Mouse (Mus musculus) kidney, embryonic 14.5 days (tissue): ENCODE measurements around the gene Axin2. TPM values are rescaled to one million over a fixed set of nuclear protein-coding genes. Genes with fewer than 3 reads are reported as not detected.
A peak's percentile ranks its signal among the peaks of the same experiment; 100 is the strongest.

Source experiments
- ATAC-seq: fragments of 200-750 bp; cut with Nextera tagmentation; 2 replicates; pipeline ENCODE4 v1.8.0; 2017; ENCODE audit warnings: moderate number of reproducible peaks, mild to moderate bottlenecking, moderate TSS enrichment, moderate library complexity; ENCODE audit not compliant: low FRiP score, low TSS enrichment
- H3K27ac ChIP-seq: fragments of 300-500 bp; sonication (generic); 2 replicates; pipeline ENCODE4 v1.5.1; 2014; ENCODE audit warnings: low read depth, mild to moderate bottlenecking, low read length, moderate library complexity, mixed read lengths
- H3K27me3 ChIP-seq: fragments of 300-500 bp; sonication (generic); 2 replicates; pipeline ENCODE4 v1.6.1; 2014; ENCODE audit warnings: mild to moderate bottlenecking, low read length; ENCODE audit not compliant: control insufficient read depth, insufficient read depth
- H3K36me3 ChIP-seq: fragments of 300-500 bp; sonication (generic); 2 replicates; pipeline ENCODE4 v1.6.1; 2014; ENCODE audit warnings: low read length, mixed read lengths; ENCODE audit not compliant: control insufficient read depth, insufficient read depth
- H3K4me1 ChIP-seq: fragments of 300-500 bp; sonication (generic); 2 replicates; pipeline ENCODE4 v1.6.1; 2014; ENCODE audit warnings: low read length, mixed read lengths; ENCODE audit not compliant: control insufficient read depth, insufficient read depth
- H3K4me2 ChIP-seq: fragments of 300-500 bp; sonication (generic); replicated peaks from 2 replicates; pipeline ENCODE4 v1.6.1; 2014; ENCODE audit warnings: low read depth, mild to moderate bottlenecking, low read length
- H3K4me3 ChIP-seq: fragments of 300-500 bp; sonication (generic); 2 replicates; pipeline ENCODE4 v1.5.1; 2014; ENCODE audit warnings: mild to moderate bottlenecking, low read length
- H3K9ac ChIP-seq: fragments of 300-500 bp; sonication (generic); 2 replicates; pipeline ENCODE4 v1.6.1; 2014; ENCODE audit warnings: low read depth, mild to moderate bottlenecking, low read length, moderate library complexity
- H3K9me3 ChIP-seq: fragments of 300-500 bp; sonication (generic); 2 replicates; pipeline ENCODE4 v1.6.1; 2016; ENCODE audit warnings: low read length; ENCODE audit not compliant: control insufficient read depth
- WGBS: fragments of 180-500 bp; shearing (Covaris S2); extraction: QIAGEN DNeasy Blood & Tissue Kit; methylation state at CpG from one replicate; pipeline ENCODE4 v1.1.7; 2014; 5-methylcytosine and 5-hydroxymethylcytosine counted together
- polyA plus RNA-seq: library from polyadenylated mRNA; unstranded; fragments of >200 nt; fragmentation: Nextera tagmentation; extraction: Ambion mirVana; gene quantifications from 2 replicates; pipeline ENCODE4 v1.2.1, GENCODE M21; 2014

Axin2 gene
- polyA plus RNA-seq, 1 experiment from 2014 or later = 8.0 TPM

DNA sequence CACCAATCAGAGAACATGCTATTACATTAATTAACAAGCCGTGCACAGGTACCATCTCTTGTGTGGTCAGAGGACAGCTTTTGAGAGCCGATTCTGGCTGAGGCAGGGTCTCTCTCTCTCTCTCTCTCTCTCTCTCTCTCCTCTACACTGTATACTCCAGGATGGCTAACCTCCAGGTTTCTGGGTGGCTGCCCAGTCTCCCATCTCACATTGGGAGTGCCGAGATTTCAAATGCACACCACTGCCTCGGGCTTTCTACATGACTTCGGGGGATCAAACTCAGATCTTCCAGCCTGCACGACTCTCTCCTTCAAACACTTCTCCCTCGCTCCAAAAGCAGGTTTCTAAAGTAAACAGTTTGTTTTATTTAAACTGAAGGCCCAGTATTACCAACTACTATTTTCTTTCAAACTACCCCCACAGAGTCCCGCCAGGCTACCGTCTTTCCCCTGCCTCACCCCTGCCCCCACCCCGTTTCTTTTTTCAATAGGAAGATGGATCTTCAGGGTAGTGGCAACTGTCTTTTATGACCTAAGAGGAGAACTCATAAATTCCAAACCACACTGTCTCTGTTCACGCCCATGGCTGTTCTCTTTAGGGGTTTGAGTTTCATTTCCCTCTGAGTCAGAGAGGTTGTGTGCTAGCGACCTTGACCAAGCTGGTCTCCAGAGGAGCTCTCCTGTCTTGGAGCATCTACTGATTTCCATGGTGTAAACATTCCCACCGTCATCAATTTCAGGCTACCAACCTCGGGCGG, 43.5 kb downstream of the Axin2 start:
- Histone ChIP-seq H3K36me3 (no peaks in the 10 kb centered on the region), H3K4me2 (no peak overlapping the region), H3K9ac (no peak overlapping the region), H3K27ac (no peak overlapping the region), H3K9me3 (no peaks in the 10 kb centered on the region), H3K4me3 (no peak overlapping the region), H3K4me1 (peaks cover under 1% of the 10 kb centered on the region; the same call in 1 of the 2 replicates), H3K27me3 (no peaks in the 10 kb centered on the region)
- WGBS = 38% methylated on average over 15 of the region's 15 CpGs
- ATAC-seq = peak; percentile 44; the same call in 1 of the 2 replicates

DNA sequence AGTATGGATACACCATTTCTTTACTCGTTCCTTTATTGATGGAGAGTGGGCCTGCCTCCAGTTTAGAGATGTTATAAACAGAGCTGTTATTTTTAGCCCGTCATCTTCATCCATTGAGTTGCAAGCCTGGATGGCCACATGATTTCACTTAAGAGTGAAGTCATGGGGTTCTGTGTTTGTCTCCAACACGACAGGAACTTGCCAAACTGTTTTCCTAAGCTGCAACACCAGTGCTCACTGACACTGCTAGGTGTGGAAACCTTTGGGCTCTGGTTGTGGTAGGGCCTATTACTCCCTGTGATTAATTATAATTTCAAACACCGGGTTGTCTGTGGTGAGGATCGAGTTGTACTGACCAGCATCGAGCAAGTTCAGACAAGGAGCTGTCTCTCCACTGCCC, 45.6 kb downstream of the Axin2 start:
- H3K4me2 ChIP-seq = no peak overlapping the region
- no peaks in the 10 kb centered on the region for H3K36me3 ChIP-seq
- no peaks in the 10 kb centered on the region for H3K27me3 ChIP-seq
- H3K9ac ChIP-seq = no peak overlapping the region
- H3K27ac ChIP-seq = no peak overlapping the region
- ATAC-seq = no peak
- H3K4me3 ChIP-seq = no peak overlapping the region
- WGBS = 58% methylated on average over 6 of the region's 6 CpGs
- no peaks in the 10 kb centered on the region; the same call in 1 of the 2 replicates for H3K4me1 ChIP-seq
- no peaks in the 10 kb centered on the region for H3K9me3 ChIP-seq

DNA sequence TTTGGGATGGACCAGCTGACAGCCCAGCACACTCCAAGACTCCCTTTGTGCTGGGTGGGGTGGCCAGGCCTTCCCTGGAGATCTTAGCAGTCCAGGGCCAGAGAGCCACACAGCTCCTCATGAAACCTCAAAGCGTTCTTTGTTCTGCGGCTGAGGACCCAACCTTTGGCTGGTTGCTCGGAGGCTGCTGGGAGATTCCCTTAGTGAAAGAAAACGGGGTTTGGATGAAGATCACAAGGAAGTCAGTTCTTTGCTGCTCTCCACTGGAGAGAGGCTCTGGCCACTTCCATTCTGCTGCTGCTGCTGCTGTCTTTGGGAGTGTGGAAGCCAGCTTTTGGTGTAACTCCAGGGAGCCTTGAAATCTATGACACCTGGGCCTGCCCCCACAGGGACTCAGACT, 53.3 kb downstream of the Axin2 start:
- H3K36me3 ChIP-seq = no peaks in the 10 kb centered on the region
- no peak overlapping the region for H3K4me2 ChIP-seq
- H3K27ac ChIP-seq = no peak overlapping the region
- H3K4me1 ChIP-seq = no peaks in the 10 kb centered on the region
- H3K4me3 ChIP-seq = no peak overlapping the region
- no peaks in the 10 kb centered on the region for H3K9me3 ChIP-seq
- no peak for ATAC-seq
- no peaks in the 10 kb centered on the region; the same call in 1 of the 2 replicates for H3K27me3 ChIP-seq
- H3K9ac ChIP-seq = no peak overlapping the region
- WGBS = 81% methylated on average over 4 of the region's 4 CpGs

DNA sequence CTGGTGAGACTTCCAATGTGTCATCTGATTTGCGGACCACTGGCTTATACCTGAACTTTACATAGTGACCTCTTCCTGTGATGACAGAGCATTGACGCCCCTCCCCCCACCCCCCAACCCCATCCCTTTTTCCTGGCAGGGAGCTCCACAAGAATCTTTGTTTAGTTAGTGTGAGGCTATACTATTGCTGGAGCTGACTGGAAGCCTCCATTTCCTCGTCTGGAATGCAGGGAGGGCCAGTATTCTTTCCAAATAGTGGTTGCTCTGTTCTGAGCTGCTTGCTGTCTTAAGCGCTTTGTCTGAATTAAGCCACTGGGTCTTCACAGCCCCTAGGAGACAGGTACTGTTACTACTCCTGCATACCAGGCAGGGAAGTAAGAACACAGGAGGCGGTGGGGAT, 53.7 kb downstream of the Axin2 start:
- H3K9me3 ChIP-seq = no peaks in the 10 kb centered on the region
- no peaks in the 10 kb centered on the region for H3K4me1 ChIP-seq
- H3K9ac ChIP-seq = no peak overlapping the region
- H3K4me2 ChIP-seq = no peak overlapping the region
- ATAC-seq = no peak
- no peaks in the 10 kb centered on the region for H3K36me3 ChIP-seq
- no peaks in the 10 kb centered on the region; the same call in 1 of the 2 replicates for H3K27me3 ChIP-seq
- 60% methylated on average over 5 of the region's 5 CpGs for WGBS
- no peak overlapping the region for H3K4me3 ChIP-seq
- no peak overlapping the region for H3K27ac ChIP-seq

DNA sequence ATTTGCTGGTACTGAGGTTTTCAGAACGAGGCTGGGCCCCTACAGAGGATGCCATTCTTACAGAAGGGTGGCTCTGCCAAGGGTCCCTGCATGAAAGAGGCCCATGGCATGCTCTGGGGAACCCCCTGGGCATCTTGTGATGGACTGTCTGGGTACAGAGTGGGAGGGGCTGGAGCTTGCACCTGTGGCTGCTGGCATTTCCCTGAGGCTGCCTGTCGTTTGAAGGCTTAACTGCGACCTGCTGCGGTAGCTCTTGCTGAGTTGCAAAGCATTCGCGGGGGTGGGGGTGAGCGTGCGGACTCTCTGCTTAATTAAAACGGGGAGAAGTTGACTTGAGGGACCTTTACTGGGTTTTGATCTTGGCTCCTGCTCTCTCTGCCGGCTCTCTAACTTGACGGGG, 55.4 kb downstream of the Axin2 start:
- H3K27me3 ChIP-seq = no peaks in the 10 kb centered on the region; the same call in 1 of the 2 replicates
- no peak overlapping the region for H3K9ac ChIP-seq
- no peak overlapping the region for H3K27ac ChIP-seq
- no peaks in the 10 kb centered on the region for H3K4me1 ChIP-seq
- no peak overlapping the region for H3K4me3 ChIP-seq
- 32% methylated on average over 11 of the region's 11 CpGs for WGBS
- H3K4me2 ChIP-seq = no peak overlapping the region
- H3K9me3 ChIP-seq = no peaks in the 10 kb centered on the region
- no peaks in the 10 kb centered on the region for H3K36me3 ChIP-seq
- ATAC-seq = no peak

DNA sequence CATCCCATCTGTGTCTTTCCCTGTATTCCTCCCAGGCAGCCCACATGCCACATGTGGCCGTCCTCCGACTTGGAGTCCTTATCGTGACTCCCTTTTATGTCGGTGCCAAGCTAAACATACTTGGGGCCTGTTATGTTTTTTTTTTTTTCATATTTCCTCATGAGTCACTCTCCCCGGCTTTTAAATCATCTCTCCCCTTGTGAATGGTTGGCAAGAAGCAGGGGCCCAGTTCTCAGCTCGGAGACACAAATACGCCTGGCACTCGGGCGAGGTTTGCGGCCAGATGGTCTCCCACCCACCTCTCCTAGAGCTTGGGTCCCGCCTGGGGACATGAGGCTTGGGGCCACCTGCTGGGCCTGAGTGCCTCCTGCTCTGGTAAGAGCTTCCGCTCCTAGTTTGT, 60.4 kb downstream of the Axin2 start:
- no peak for ATAC-seq
- Histone ChIP-seq H3K4me2 (no peak overlapping the region), H3K27ac (no peak overlapping the region)

DNA sequence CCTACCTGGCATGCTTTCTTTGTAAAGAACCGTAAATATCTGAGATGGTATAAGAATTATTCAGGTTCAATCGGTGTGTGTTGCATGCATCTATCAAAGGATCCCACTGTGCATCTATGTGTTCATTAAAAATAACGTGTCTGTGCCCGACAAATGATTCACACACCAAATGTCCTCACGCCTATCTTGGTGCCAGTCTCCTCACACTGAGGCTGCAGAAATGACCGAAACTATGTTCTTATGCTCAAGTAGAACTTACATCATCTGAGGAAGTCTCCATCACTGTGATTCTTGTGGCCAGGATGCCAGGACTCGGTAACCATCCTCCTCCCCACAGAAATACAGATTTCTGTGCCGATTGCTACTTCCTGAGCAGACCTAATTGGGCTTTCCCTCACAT, 60.9 kb downstream of the Axin2 start:
- Histone ChIP-seq H3K36me3 (no peaks in the 10 kb centered on the region), H3K4me2 (no peak overlapping the region), H3K27me3 (no peaks in the 10 kb centered on the region), H3K27ac (no peak overlapping the region), H3K9ac (no peak overlapping the region), H3K4me3 (no peak overlapping the region), H3K9me3 (no peaks in the 10 kb centered on the region), H3K4me1 (no peaks in the 10 kb centered on the region)
- ATAC-seq = no peak
- WGBS = 87% methylated on average over 8 of the region's 8 CpGs

More for the DNA sequence above, 60.4 kb downstream of the Axin2 start:
- Histone ChIP-seq H3K9me3 (no peaks in the 10 kb centered on the region), H3K27me3 (no peaks in the 10 kb centered on the region; the same call in 1 of the 2 replicates), H3K9ac (no peak overlapping the region), H3K4me3 (no peak overlapping the region), H3K36me3 (no peaks in the 10 kb centered on the region), H3K4me1 (no peaks in the 10 kb centered on the region)
- WGBS = 58% methylated on average over 12 of the region's 12 CpGs

DNA sequence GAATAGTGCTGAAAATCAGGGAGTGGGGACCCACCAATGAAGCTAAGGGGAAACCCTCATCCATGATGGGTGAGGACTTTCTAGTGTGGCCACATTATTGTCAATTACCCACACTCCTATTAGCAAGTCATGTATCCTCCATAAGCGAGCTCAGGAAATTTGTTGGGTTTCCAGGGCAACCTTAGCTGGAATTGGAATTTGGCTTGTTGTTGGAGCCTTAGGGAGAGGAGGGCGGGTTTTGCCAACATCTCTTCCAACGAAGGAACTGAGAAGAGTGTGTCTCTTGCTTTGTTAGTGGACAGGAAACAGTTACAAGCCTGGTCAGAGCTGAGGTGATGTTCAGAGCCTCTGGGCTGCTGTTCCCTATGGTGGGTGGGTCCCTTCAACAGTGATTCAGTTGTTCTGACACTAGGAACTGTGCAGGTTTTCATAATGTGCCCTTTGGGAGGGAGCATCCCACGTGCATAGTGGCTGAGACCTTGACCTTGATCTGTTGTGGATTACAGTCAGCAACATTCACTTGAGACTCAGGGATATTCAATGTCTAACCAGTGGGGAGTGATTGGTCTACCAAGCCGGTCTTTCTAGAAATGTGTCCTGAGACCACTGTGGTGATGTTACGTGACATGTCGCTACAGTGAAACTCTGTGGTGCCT, 63.4 kb downstream of the Axin2 start:
- no peak overlapping the region for H3K4me3 ChIP-seq

DNA sequence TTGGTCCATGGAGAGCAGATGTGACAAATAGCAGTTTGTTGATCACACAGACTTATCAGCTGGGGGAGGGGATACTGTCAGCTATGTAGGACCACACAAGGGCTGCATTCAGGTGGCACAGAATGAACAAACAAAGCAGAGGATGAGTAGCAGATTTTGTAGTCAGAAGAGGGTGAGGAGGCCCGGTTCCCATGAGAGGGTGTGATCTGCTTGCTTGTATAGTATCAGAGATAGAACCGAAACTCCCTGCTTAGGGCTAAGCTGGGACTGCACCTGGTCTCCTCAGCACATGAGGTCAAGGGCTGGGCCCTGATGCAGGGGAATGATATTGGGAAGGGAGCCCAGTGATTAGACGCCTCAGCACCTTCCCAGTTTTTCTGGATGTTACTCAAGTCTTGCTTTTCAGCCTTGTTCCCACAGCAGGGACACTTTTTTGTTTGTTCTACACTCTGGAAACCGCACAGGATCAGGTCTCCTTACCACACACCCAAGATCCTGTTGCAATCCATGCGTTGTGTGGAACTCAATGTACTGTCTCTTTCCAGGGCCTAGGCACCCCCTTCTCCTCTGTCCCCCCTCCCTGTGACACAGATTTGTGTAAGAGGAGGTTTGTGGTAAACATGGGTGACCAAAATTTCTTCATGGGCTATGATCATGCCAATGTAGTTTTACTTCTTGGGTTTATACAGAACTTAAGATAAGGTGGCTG, 64.7 kb downstream of the Axin2 start:
- WGBS = 81% methylated on average over 5 of the region's 5 CpGs
- Histone ChIP-seq H3K4me2 (no peak overlapping the region), H3K9me3 (no peaks in the 10 kb centered on the region), H3K27me3 (no peaks in the 10 kb centered on the region), H3K27ac (no peak overlapping the region), H3K4me3 (no peak overlapping the region), H3K36me3 (no peaks in the 10 kb centered on the region), H3K4me1 (no peaks in the 10 kb centered on the region), H3K9ac (no peak overlapping the region)
- ATAC-seq = no peak

More for the DNA sequence above, 63.4 kb downstream of the Axin2 start:
- no peaks in the 10 kb centered on the region for H3K27me3 ChIP-seq
- no peaks in the 10 kb centered on the region for H3K36me3 ChIP-seq
- 79% methylated on average over 7 of the region's 7 CpGs for WGBS
- H3K9me3 ChIP-seq = no peaks in the 10 kb centered on the region
- no peak overlapping the region for H3K4me2 ChIP-seq
- no peaks in the 10 kb centered on the region for H3K4me1 ChIP-seq
- ATAC-seq = no peak
- H3K9ac ChIP-seq = no peak overlapping the region
- H3K27ac ChIP-seq = no peak overlapping the region
